Mouse (Mus musculus) lung, embryonic 16.5 days (tissue): ENCODE data around the gene Gpatch4. TPM values are rescaled to one million over a fixed set of nuclear protein-coding genes. Genes with fewer than 3 reads are reported as not detected.
A peak's percentile ranks its signal among the peaks of the same experiment; 100 is the strongest.

Experiments
- ATAC-seq: fragments of 200-750 bp; cut with Nextera tagmentation; 2 replicates; pipeline ENCODE4 v1.8.0; 2017; ENCODE audit warnings: low read depth, mild to moderate bottlenecking, moderate library complexity
- H3K27ac ChIP-seq: fragments of 300-500 bp; sonication (generic); 2 replicates; pipeline ENCODE4 v1.5.1; 2014; ENCODE audit warnings: mild to moderate bottlenecking, control low read depth, low read length
- H3K27me3 ChIP-seq: fragments of 300-500 bp; sonication (generic); 2 replicates; pipeline ENCODE4 v1.6.1; 2014; ENCODE audit warnings: low read depth, low read length, mixed read lengths; ENCODE audit not compliant: control insufficient read depth, insufficient read depth
- H3K36me3 ChIP-seq: fragments of 300-500 bp; sonication (generic); 2 replicates; pipeline ENCODE4 v1.6.1; 2014; ENCODE audit warnings: low read length; ENCODE audit not compliant: control insufficient read depth, insufficient read depth
- H3K4me1 ChIP-seq: fragments of 300-500 bp; sonication (generic); replicated peaks from 2 replicates; pipeline ENCODE4 v1.6.1; 2014; ENCODE audit warnings: low read length, mixed read lengths; ENCODE audit not compliant: control insufficient read depth, insufficient read depth
- H3K4me2 ChIP-seq: fragments of 300-500 bp; sonication (generic); 2 replicates; pipeline ENCODE4 v1.6.1; 2014; ENCODE audit warnings: low read depth, low read length, control low read depth
- H3K4me3 ChIP-seq: fragments of 300-500 bp; sonication (generic); 2 replicates; pipeline ENCODE4 v1.5.1; 2014; ENCODE audit warnings: mild to moderate bottlenecking, low read length, control low read depth
- H3K9ac ChIP-seq: fragments of 300-500 bp; sonication (generic); 2 replicates; pipeline ENCODE4 v1.6.1; 2014; ENCODE audit warnings: low read length, control low read depth
- H3K9me3 ChIP-seq: fragments of 300-500 bp; sonication (generic); 2 replicates; pipeline ENCODE4 v1.6.1; 2016; ENCODE audit warnings: low read length; ENCODE audit not compliant: control insufficient read depth
- WGBS: fragments of 180-500 bp; shearing (Covaris S2); extraction: QIAGEN DNeasy Blood & Tissue Kit; methylation state at CpG from one replicate; pipeline ENCODE4 v1.1.7; 2014; 5-methylcytosine and 5-hydroxymethylcytosine counted together
- polyA plus RNA-seq: library from polyadenylated mRNA; unstranded; fragments of >200 nt; fragmentation: Nextera tagmentation; extraction: Ambion mirVana; gene quantifications from 2 replicates; pipeline ENCODE4 v1.2.1, GENCODE M21; 2015

Gene Gpatch4
- polyA plus RNA-seq, 1 experiment from 2014 or later: 25.6 TPM

DNA sequence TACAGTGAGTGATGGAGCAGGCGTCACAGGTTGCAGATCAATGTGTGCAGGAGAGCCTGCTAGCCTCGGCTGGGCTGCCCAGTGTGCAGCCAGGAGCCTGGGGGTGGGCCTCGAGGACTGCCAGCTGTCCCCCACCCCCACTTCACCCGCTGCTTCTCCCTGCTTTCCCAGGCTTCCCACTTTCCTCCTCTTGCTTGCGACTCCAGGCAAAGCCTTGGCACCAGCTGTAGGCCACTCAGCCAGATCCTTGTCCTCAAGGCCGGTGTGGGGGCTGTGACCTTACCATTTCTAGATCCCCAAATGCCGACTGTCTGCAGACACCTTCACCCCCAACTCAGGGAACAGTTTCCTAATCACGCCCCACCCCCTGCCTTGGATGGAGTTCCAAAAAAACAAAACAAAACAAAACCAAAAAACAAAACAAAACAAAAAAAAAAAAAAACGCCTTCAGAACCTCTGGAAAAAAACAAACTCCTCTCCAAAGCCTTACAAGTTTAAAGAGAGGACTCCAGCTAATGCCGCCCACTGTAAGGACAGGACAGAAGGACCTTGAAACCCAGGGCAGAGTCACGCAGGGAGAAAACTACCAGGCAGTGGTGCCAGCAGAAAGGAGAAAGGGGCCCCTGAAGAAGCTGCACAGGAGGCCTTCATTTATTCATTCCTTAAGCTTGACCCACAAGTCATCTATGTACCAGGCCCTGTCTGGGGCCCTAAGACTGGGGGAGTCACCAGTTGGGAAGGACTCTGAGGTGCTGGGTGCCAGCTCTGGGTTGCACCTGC lies 41.9 kb upstream of the Gpatch4 start:
- Histone ChIP-seq H3K4me3 (no peak overlapping the region; the same call in 1 of the 2 replicates), H3K27me3 (peaks cover 76% of the 10 kb centered on the region), H3K9ac (no peak overlapping the region), H3K36me3 (no peaks in the 10 kb centered on the region), H3K4me1 (peaks cover 23% of the 10 kb centered on the region), H3K4me2 (no peak overlapping the region), H3K9me3 (no peaks in the 10 kb centered on the region), H3K27ac (no peak overlapping the region)
- ATAC-seq: no peak
- 10% methylated on average over 11 of the region's 11 CpGs for WGBS

DNA sequence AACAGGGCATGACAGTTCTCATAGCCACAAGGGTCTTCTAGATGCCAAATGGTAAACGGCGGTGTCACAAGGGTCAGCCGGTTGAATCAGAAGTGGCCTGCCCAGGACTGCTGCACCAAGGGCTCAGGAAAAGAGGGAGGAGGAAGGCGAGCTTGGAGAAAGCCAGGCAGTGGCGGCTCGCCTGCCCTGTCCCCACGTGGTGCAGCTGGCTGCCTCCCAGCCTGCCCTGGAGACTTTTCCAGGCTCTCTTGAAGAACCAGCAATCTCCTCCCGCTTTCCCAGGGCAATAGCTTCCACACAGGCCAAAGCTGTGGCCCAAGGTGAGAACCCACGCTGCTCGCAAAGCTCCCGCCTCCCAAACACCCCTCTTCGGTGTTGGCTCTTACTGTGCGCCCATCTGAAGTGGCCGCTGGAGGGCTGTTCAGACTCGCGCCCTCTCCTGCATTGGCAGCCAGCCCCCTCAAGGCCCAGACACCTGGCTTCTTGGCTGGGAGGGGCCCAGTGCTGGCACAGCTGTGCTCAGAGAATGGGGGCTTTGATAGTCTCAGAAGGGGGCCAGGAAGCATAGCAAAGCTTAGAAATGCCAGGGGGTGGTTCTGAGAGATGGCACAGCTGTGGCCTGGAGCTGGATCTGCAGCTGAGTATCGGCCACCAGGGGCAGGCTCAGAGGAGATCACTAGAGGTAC lies 40.5 kb upstream of the Gpatch4 start:
- H3K36me3 ChIP-seq: no peaks in the 10 kb centered on the region
- ATAC-seq: peak; percentile 87
- H3K4me3 ChIP-seq: no peak overlapping the region
- peak overlapping the region; percentile 12; the same call in 1 of the 2 replicates for H3K4me2 ChIP-seq
- H3K9ac ChIP-seq: no peak overlapping the region
- H3K27ac ChIP-seq: no peak overlapping the region
- H3K9me3 ChIP-seq: no peaks in the 10 kb centered on the region
- peaks cover 62% of the 10 kb centered on the region for H3K27me3 ChIP-seq
- H3K4me1 ChIP-seq: peaks cover 18% of the 10 kb centered on the region
- WGBS: 2% methylated on average over 17 of the region's 17 CpGs

- H3K9me3 ChIP-seq: no peaks in the 10 kb centered on the region
- ATAC-seq: no peak
- H3K27me3 ChIP-seq: peaks cover 28% of the 10 kb centered on the region
- H3K36me3 ChIP-seq: no peaks in the 10 kb centered on the region
- no peak overlapping the region for H3K27ac ChIP-seq
- peaks cover 7% of the 10 kb centered on the region for H3K4me1 ChIP-seq
- WGBS: 55% methylated on average over 18 of the region's 18 CpGs
- H3K9ac ChIP-seq: no peak overlapping the region
- no peak overlapping the region for H3K4me3 ChIP-seq
- no peak overlapping the region for H3K4me2 ChIP-seq
Observed at GRCm38 (mm10) chr3:88005822-88006786, 36.8 kb upstream of the Gpatch4 start.

DNA sequence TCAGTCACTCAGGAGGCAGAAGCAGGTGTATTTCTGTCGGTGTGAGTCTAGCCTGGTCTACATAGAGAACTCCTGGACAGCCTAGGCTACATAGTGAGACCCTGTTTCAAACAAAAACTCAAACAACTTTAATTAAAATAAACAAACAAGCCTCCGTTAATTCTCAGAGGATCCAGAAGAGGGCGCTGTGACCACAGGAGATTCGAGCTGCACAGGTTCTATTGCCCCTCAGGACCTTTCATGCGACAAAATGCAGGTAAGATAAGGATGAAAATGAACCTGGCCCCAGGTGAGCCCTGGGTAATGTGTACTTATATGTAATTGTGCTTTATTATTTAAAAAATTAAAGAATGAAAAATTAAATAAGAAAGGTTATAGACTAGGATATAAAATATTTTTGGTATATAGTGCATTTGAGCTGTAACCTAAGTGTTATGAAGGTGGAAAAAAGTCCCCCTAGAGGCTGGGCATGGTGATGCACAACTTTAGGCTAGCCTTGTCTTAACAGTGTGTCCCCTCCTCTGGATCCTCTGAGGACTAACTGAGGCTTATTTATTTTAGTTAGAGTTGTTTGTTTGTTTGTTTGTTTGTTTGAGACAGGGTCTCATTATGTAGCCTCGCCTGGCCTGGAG lies 32.2 kb upstream of the Gpatch4 start:
- Histone ChIP-seq H3K9me3 (no peaks in the 10 kb centered on the region), H3K27ac (no peak overlapping the region), H3K4me2 (no peak overlapping the region), H3K9ac (no peak overlapping the region), H3K27me3 (peaks cover 4% of the 10 kb centered on the region), H3K36me3 (no peaks in the 10 kb centered on the region), H3K4me1 (no peaks in the 10 kb centered on the region), H3K4me3 (no peak overlapping the region)
- no peak for ATAC-seq
- WGBS: 9% methylated on average over 6 of the region's 6 CpGs

GRCm38 (mm10) chr3:88022322-88023191 lies 20.4 kb upstream of the Gpatch4 start:
- Histone ChIP-seq H3K36me3 (no peaks in the 10 kb centered on the region), H3K4me3 (peak overlapping the region; percentile 63), H3K9me3 (peaks cover 3% of the 10 kb centered on the region; the same call in 1 of the 2 replicates), H3K27ac (no peak overlapping the region), H3K27me3 (peaks cover 60% of the 10 kb centered on the region), H3K4me2 (peak overlapping the region; percentile 100), H3K4me1 (peaks cover 15% of the 10 kb centered on the region), H3K9ac (peak overlapping the region; percentile 51)
- 2% methylated on average over 64 of the region's 66 CpGs for WGBS
- peak; percentile 95 for ATAC-seq

DNA sequence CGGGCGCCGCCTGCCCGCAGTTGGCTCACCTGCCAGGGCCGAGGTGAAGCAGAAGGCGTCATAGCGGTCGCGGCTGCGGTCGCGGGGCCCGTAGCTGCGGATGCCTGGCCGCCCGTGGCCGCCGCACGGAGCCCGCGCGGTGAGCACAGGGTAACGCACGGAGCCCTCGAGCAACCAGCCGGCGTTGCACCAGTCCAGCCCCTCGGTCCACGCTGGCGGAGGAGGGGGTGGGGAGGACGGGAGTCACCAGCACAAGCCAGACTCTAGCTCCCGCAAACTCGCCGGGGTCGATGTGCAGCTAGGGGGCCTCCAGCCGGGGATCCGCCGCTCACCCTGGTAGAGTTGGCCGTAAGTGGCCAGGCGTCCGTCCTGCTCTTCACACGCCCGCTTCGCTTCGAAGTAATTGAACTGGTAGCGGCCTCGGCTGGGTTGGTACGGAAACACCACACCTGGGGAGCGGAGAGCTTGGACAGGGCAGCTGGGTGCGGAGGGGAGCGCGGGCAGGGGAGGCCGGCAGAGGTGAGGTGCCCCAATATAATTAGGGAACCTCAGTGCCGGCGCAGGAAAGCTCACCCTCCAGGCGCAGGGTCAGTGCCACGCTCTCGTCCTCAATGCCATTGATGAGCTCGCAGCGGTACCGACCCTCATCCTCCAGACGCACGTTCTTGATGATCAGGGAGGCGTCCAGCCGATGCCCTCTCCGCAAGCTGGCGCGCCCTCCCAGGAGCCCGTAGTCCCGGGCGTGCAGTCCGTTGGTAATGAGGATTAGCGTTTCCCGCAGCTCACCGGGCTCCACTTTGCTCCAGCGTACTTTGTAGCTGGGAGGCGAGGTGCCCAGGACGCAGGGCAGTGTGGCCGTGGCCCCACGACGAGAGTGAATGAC lies 19.5 kb upstream of the Gpatch4 start:
- peak; percentile 69 for ATAC-seq

GRCm38 (mm10) chr3:88026823-88027222 lies 16.1 kb upstream of the Gpatch4 start:
- 56% methylated on average over 7 of the region's 7 CpGs for WGBS

More for the DNA sequence above, 19.5 kb upstream of the Gpatch4 start:
- peaks cover 6% of the 10 kb centered on the region for H3K9me3 ChIP-seq
- H3K4me3 ChIP-seq: peak overlapping the region; percentile 63
- no peaks in the 10 kb centered on the region for H3K36me3 ChIP-seq
- peaks cover 60% of the 10 kb centered on the region for H3K27me3 ChIP-seq
- H3K4me1 ChIP-seq: peaks cover 15% of the 10 kb centered on the region
- peak overlapping the region; percentile 100 for H3K4me2 ChIP-seq
- H3K9ac ChIP-seq: peak overlapping the region; percentile 51
- H3K27ac ChIP-seq: no peak overlapping the region
- 1% methylated on average over 72 of the region's 81 CpGs for WGBS

More at GRCm38 (mm10) chr3:88026823-88027222, 16.1 kb upstream of the Gpatch4 start:
- Histone ChIP-seq H3K4me3 (no peak overlapping the region), H3K4me2 (no peak overlapping the region), H3K27ac (no peak overlapping the region), H3K9ac (no peak overlapping the region), H3K9me3 (peaks cover 6% of the 10 kb centered on the region), H3K4me1 (peaks cover 15% of the 10 kb centered on the region), H3K36me3 (no peaks in the 10 kb centered on the region), H3K27me3 (peaks cover 39% of the 10 kb centered on the region)
- no peak for ATAC-seq
